Mouse (Mus musculus) lung, postnatal 0 days (tissue): ENCODE results near the gene Prpf31. TPM values are rescaled to one million over a fixed set of nuclear protein-coding genes. Genes with fewer than 3 reads are reported as not detected.

Experiments used
- ATAC-seq: fragments of 200-750 bp; cut with Nextera tagmentation; 2 replicates; pipeline ENCODE4 v1.8.0; 2017; ENCODE audit warnings: moderate library complexity
- DNase-seq: peaks from one replicate; pipeline ENCODE4 v3.0.0-alpha.2; 2016; ENCODE audit warnings: low spot score
- H3K27ac ChIP-seq: fragments of 300-500 bp; sonication (generic); 2 replicates; pipeline ENCODE4 v1.5.1; 2014; ENCODE audit warnings: antibody characterized with exemption, mild to moderate bottlenecking, low read length, mixed read lengths
- H3K27me3 ChIP-seq: fragments of 300-500 bp; sonication (generic); replicated peaks from 2 replicates; pipeline ENCODE4 v1.6.1; 2014; ENCODE audit warnings: low read length, mixed read lengths; ENCODE audit not compliant: insufficient read depth
- H3K36me3 ChIP-seq: fragments of 300-500 bp; sonication (generic); 2 replicates; pipeline ENCODE4 v1.6.1; 2014; ENCODE audit warnings: low read length, mixed read lengths; ENCODE audit not compliant: insufficient read depth
- H3K4me1 ChIP-seq: fragments of 300-500 bp; sonication (generic); 2 replicates; pipeline ENCODE4 v1.6.1; 2014; ENCODE audit warnings: antibody characterized with exemption, low read depth, low read length, mixed read lengths; ENCODE audit not compliant: insufficient read depth
- H3K4me2 ChIP-seq: fragments of 300-500 bp; sonication (generic); replicated peaks from 2 replicates; pipeline ENCODE4 v1.6.1; 2014; ENCODE audit warnings: low read depth, mild to moderate bottlenecking, low read length, moderate library complexity, mixed read lengths
- H3K4me3 ChIP-seq: fragments of 300-500 bp; sonication (generic); 2 replicates; pipeline ENCODE4 v1.5.1; 2014; ENCODE audit warnings: low read depth, low read length
- H3K9ac ChIP-seq: fragments of 300-500 bp; sonication (generic); replicated peaks from 2 replicates; pipeline ENCODE4 v1.6.1; 2014; ENCODE audit warnings: low read depth, mild to moderate bottlenecking
- H3K9me3 ChIP-seq: fragments of 300-500 bp; sonication (generic); 2 replicates; pipeline ENCODE4 v1.6.1; 2016; ENCODE audit warnings: low read length, mixed read lengths
- CTCF ChIP-seq: IDR thresholded peaks from 2 replicates; pipeline ENCODE4 v1.5.1; 2016; ENCODE audit warnings: antibody characterized with exemption, mild to moderate bottlenecking
- EP300 ChIP-seq: IDR thresholded peaks from 2 replicates; pipeline ENCODE4 v1.6.1; 2016; ENCODE audit warnings: antibody characterized with exemption, mild to moderate bottlenecking, control low read depth
- WGBS: fragments of 180-500 bp; shearing (Covaris S2); extraction: QIAGEN DNeasy Blood & Tissue Kit; methylation state at CpG from one replicate; pipeline ENCODE4 v1.1.7; 2014; 5-methylcytosine and 5-hydroxymethylcytosine counted together
- polyA plus RNA-seq: library from polyadenylated mRNA; unstranded; fragments of >200 nt; fragmentation: Nextera tagmentation; extraction: Ambion mirVana; gene quantifications from 2 replicates; pipeline ENCODE4 v1.2.1, GENCODE M21; 2015

Gene Prpf31
- polyA plus RNA-seq: 36.6 and 39.0 TPM in 2 replicates

- DNase-seq: peak; percentile 98
- peaks cover 11% of the 10 kb centered on the region; the same call in 1 of the 2 replicates for H3K4me1 ChIP-seq
- WGBS: 1% methylated on average over 47 of the region's 47 CpGs
Observed at GRCm38 (mm10) chr7:3629543-3630477, at the start of gene Prpf31, which contains the start of gene Tfpt. Gene Prpf31, plus strand, starts transcription at chr7:3629985. Gene Tfpt, minus strand, starts transcription at chr7:3629929.

GRCm38 (mm10) chr7:3580029-3580428 lies 49.8 kb upstream of the Prpf31 start:
- WGBS: 48% methylated on average over 2 of the region's 2 CpGs
- H3K4me2 ChIP-seq: no peak overlapping the region
- no peak overlapping the region for H3K27ac ChIP-seq
- H3K4me1 ChIP-seq: no peaks in the 10 kb centered on the region
- no peak for DNase-seq
- no peaks in the 10 kb centered on the region for H3K27me3 ChIP-seq
- H3K36me3 ChIP-seq: no peaks in the 10 kb centered on the region
- no peak overlapping the region for H3K4me3 ChIP-seq
- TF ChIP-seq EP300 (no peak), CTCF (no peak)
- no peak overlapping the region for H3K9ac ChIP-seq
- ATAC-seq: no peak
- H3K9me3 ChIP-seq: no peaks in the 10 kb centered on the region

More at GRCm38 (mm10) chr7:3629543-3630477, at the start of gene Prpf31, which contains the start of gene Tfpt:
- Histone ChIP-seq H3K4me2 (peak within 1 kb of the TSS; percentile 76), H3K27ac (peak within 1 kb of the TSS; percentile 94), H3K27me3 (no peaks in the 10 kb centered on the region), H3K36me3 (peaks cover 1% of the 10 kb centered on the region; the same call in 1 of the 2 replicates), H3K4me3 (peak within 1 kb of the TSS; percentile 65), H3K9me3 (no peaks in the 10 kb centered on the region), H3K9ac (peak within 1 kb of the TSS; percentile 69)
- ATAC-seq: peak; percentile 94
- TF ChIP-seq EP300: peak; percentile 85
- TF ChIP-seq CTCF: no peak

DNA sequence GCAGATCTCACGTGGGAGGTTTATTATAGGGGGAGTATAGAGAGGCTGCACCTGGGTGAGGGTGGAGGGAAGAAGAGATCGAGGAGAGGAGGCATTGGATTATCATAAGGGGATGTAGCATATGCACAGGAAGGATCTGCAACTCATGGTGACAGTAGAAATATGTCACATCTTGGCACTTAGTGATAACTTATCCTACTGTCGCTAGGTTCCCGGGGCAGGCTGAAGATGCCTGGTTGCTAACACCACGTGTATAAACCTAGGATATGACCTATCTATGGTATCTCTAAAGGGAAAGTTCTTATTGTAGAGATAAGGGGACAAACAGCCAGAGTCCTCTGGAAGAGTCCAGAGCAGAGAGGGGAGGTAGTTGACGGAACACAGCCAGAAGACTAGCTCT lies 44.0 kb upstream of the Prpf31 start:
- Histone ChIP-seq H3K4me2 (no peak overlapping the region), H3K9me3 (no peaks in the 10 kb centered on the region), H3K27me3 (no peaks in the 10 kb centered on the region), H3K27ac (no peak overlapping the region), H3K4me3 (no peak overlapping the region), H3K4me1 (no peaks in the 10 kb centered on the region), H3K36me3 (no peaks in the 10 kb centered on the region), H3K9ac (no peak overlapping the region)
- no peak for DNase-seq
- WGBS: 10% methylated on average over 6 of the region's 6 CpGs
- TF ChIP-seq CTCF (no peak), EP300 (no peak)
- ATAC-seq: no peak

GRCm38 (mm10) chr7:3586255-3586654 lies 43.5 kb upstream of the Prpf31 start:
- no peak overlapping the region for H3K4me3 ChIP-seq
- no peaks in the 10 kb centered on the region for H3K4me1 ChIP-seq
- no peaks in the 10 kb centered on the region for H3K27me3 ChIP-seq
- no peak overlapping the region for H3K27ac ChIP-seq
- WGBS: 5% methylated on average over 5 of the region's 5 CpGs
- ATAC-seq: no peak
- DNase-seq: no peak
- H3K36me3 ChIP-seq: no peaks in the 10 kb centered on the region
- TF ChIP-seq EP300 (no peak), CTCF (no peak)
- H3K9ac ChIP-seq: no peak overlapping the region
- H3K4me2 ChIP-seq: no peak overlapping the region
- H3K9me3 ChIP-seq: no peaks in the 10 kb centered on the region

GRCm38 (mm10) chr7:3587292-3587691 lies 42.5 kb upstream of the Prpf31 start:
- WGBS: 69% methylated on average over 1 of the region's 1 CpGs
- no peak overlapping the region for H3K4me3 ChIP-seq
- no peak overlapping the region for H3K9ac ChIP-seq
- H3K4me1 ChIP-seq: no peaks in the 10 kb centered on the region
- no peak overlapping the region for H3K4me2 ChIP-seq
- H3K27ac ChIP-seq: no peak overlapping the region
- no peaks in the 10 kb centered on the region for H3K27me3 ChIP-seq
- ATAC-seq (no peak), DNase-seq (no peak)
- no peaks in the 10 kb centered on the region for H3K36me3 ChIP-seq
- no peak for TF ChIP-seq CTCF
- TF ChIP-seq EP300: no peak
- no peaks in the 10 kb centered on the region for H3K9me3 ChIP-seq

DNA sequence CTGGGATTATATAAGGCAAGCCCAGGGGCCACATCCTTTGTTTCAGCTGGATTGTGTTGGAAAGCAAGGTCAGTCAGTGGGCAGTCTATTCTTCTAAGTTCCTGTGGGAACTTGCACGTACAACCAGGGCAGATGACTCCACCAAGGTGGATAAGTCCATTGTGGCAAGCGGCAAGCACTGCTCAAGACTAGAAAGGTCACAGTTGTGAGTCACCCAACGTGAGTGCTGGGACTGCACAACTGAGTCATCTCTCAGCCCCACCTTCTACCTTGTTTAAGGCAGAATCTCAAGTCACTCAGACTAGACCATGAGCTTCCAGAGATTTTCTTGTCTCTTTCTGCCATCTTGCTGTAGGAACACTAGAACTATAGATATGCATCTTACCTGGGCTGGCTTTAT lies 39.2 kb upstream of the Prpf31 start:
- no peak for TF ChIP-seq CTCF
- TF ChIP-seq EP300: no peak

More for the DNA sequence above, 39.2 kb upstream of the Prpf31 start:
- no peak overlapping the region for H3K27ac ChIP-seq
- 67% methylated on average over 3 of the region's 3 CpGs for WGBS
- H3K9ac ChIP-seq: no peak overlapping the region
- DNase-seq (no peak), ATAC-seq (no peak)
- H3K4me2 ChIP-seq: no peak overlapping the region
- H3K9me3 ChIP-seq: no peaks in the 10 kb centered on the region
- H3K27me3 ChIP-seq: no peaks in the 10 kb centered on the region
- no peak overlapping the region for H3K4me3 ChIP-seq
- H3K4me1 ChIP-seq: no peaks in the 10 kb centered on the region
- no peaks in the 10 kb centered on the region for H3K36me3 ChIP-seq
